Mouse (Mus musculus) G1E (cell line): Measurements from ENCODE around the gene Rere. TPM values are rescaled to one million over a fixed set of nuclear protein-coding genes. Genes with fewer than 3 reads are reported as not detected.
A peak's percentile ranks its signal among the peaks of the same experiment; 100 is the strongest.

ENCODE experiments used
- ATAC-seq: 2 replicates; pipeline ENCODE4 v1.8.0; 2016; ENCODE audit warnings: mild to moderate bottlenecking; ENCODE audit not compliant: insufficient number of reproducible peaks, poor library complexity, low FRiP score, severe bottlenecking; ENCODE audit errors: extremely low read depth
- DNase-seq: peaks from one replicate; pipeline ENCODE4 v3.0.0; 2012; ENCODE audit warnings: low spot score
- H3K27me3 ChIP-seq: 2 replicates; pipeline ENCODE4 v1.6.1; 2012; ENCODE audit warnings: mild to moderate bottlenecking, low read length, inconsistent platforms; ENCODE audit not compliant: insufficient read depth
- H3K36me3 ChIP-seq: replicated peaks from 2 replicates; pipeline ENCODE3; 2012; ENCODE audit warnings: mild to moderate bottlenecking, inconsistent platforms
- H3K4me1 ChIP-seq: 2 replicates; pipeline ENCODE4 v1.6.1; 2012; ENCODE audit warnings: low read depth, low read length, inconsistent platforms, mixed read lengths; ENCODE audit not compliant: insufficient read depth
- H3K4me3 ChIP-seq: 2 replicates; pipeline ENCODE4 v1.5.1; 2012; ENCODE audit warnings: low read depth, mild to moderate bottlenecking, inconsistent platforms, low read length, moderate library complexity, mixed read lengths
- H3K9me3 ChIP-seq: replicated peaks from 2 replicates; pipeline ENCODE4 v1.6.1; 2012; ENCODE audit warnings: inconsistent platforms
- CTCF ChIP-seq: IDR thresholded peaks from 2 replicates; pipeline ENCODE4 v1.5.1; 2012; ENCODE audit warnings: low read depth, low read length, inconsistent platforms, mixed read lengths
- GATA1 ChIP-seq: IDR thresholded peaks from 2 replicates; pipeline ENCODE4 v1.6.1; 2012; ENCODE audit warnings: borderline replicate concordance, low read length, inconsistent platforms, mixed read lengths
- GATA2 ChIP-seq: IDR thresholded peaks from 2 replicates; pipeline ENCODE4 v1.6.1; 2012; ENCODE audit warnings: low read depth, low read length, inconsistent platforms, borderline replicate concordance
- POLR2AphosphoS5 ChIP-seq: IDR thresholded peaks from 2 replicates; pipeline ENCODE4 v1.6.1; 2012; ENCODE audit warnings: low read depth, low read length, inconsistent platforms; ENCODE audit not compliant: insufficient replicate concordance
- TAL1 ChIP-seq: conservative IDR thresholded peaks from 2 replicates; pipeline ENCODE4 v1.6.1; 2012; ENCODE audit warnings: low read depth, low read length, inconsistent platforms, mixed read lengths
- polyA plus RNA-seq: library from polyadenylated mRNA; stranded (reverse); fragments of >175 nt; gene quantifications from 2 replicates; pipeline ENCODE4 v1.2.3, GENCODE M21; 2012
- total RNA-seq, 2 experiments: library from RNA; stranded (forward) in 1 of 2; stranded (reverse) in 1 of 2; fragments of 200-1000 nt in 1 of 2; fragments of >200 nt in 1 of 2; fragmentation: Nextera tagmentation in 1 of 2; gene quantifications; 2 replicates each; pipeline ENCODE4 v1.2.3; 2014 to 2017

The Rere gene
- total and polyA plus RNA-seq, 3 experiments: 17.4 to 329 (median 154) TPM

DNA sequence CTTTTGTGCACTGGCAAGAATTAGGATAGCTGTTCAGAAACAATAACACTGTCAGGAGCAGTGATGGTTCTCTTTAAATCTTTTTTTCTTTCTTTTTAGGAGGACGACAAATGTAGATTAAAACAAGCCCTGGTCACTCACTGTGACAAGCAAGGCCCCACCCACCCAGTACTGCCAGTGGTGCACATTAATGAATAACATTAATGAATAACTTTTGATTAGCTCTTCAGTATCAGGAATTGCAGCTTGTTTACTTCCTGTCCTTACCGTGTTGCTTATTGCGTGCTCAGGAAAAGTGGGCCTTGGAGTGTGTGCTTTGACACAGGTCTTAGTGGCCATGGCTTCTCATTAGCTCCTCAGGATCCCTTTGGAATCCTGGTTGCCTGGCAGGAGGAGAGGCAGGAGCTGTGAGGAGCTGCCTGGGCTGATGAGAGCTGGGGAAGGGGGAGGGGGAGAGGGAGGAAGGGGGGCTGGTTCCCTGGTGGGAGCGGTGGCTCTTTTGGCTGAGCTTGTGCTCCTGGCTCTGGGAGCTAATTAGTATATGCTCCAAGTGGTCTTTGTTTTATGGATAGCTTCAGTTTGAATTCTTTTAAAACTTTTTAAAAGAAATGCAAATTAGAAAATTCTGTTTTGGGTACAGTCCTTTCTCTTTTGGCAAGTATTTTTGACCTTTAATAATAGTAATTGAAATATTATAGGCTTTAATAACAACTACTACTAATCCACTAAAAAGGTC lies 65.4 kb downstream of the Rere start:
- Histone ChIP-seq H3K27me3 (no peaks in the 10 kb centered on the region), H3K4me1 (peaks cover 45% of the 10 kb centered on the region), H3K9me3 (no peaks in the 10 kb centered on the region), H3K36me3 (peaks cover 19% of the 10 kb centered on the region), H3K4me3 (no peak overlapping the region)
- ATAC-seq: no peak
- TF ChIP-seq GATA2: no peak
- no peak for TF ChIP-seq GATA1
- TF ChIP-seq CTCF: no peak
- no peak for TF ChIP-seq POLR2AphosphoS5
- no peak for TF ChIP-seq TAL1
- no peak for DNase-seq

DNA sequence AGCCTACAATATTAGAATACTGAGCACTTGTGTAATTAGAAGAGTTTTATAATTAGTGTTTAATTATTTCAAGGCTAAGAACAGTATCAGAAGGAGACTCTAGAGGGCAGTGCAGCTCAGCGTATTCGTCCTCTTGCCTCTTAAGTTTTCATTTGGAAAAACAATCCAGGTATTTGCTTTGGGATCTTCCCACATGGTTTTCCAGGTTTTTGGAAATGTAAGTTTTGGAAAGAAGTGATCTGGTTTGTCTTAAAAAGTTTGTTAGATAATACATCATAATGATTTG lies 65.9 kb downstream of the Rere start:
- H3K9me3 ChIP-seq: no peaks in the 10 kb centered on the region
- H3K36me3 ChIP-seq: peaks cover 16% of the 10 kb centered on the region
- TF ChIP-seq GATA1: no peak
- no peak for TF ChIP-seq CTCF
- TF ChIP-seq GATA2: no peak
- no peak for TF ChIP-seq TAL1
- TF ChIP-seq POLR2AphosphoS5: no peak
- DNase-seq: no peak
- H3K4me1 ChIP-seq: peaks cover 45% of the 10 kb centered on the region
- H3K27me3 ChIP-seq: no peaks in the 10 kb centered on the region
- H3K4me3 ChIP-seq: no peak overlapping the region
- ATAC-seq: no peak

DNA sequence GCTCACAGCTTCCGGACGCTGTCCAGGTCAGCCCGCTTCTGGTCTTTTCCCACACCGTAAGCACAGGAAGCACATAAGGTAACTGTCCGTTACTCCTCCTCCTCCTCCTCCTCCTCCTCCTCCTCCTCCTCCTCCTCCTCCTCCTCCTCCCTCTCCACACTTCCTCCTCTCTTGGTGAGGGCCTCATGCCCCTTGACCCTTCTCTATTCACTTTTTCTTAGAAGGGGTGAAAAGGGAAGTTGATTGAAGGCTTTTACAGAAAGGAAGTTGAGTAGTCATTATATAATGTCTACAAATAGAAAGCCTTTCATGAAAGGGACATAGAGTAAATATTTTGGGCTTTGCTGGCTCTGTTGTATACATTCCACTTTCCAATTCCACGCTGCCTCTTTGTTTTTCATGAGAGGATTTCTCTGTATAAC lies 68.2 kb downstream of the Rere start:
- no peak for TF ChIP-seq GATA2
- TF ChIP-seq TAL1: no peak
- no peak for TF ChIP-seq CTCF
- TF ChIP-seq GATA1: no peak
- TF ChIP-seq POLR2AphosphoS5: no peak
- peak; percentile 71 for ATAC-seq
- no peaks in the 10 kb centered on the region for H3K27me3 ChIP-seq

DNA sequence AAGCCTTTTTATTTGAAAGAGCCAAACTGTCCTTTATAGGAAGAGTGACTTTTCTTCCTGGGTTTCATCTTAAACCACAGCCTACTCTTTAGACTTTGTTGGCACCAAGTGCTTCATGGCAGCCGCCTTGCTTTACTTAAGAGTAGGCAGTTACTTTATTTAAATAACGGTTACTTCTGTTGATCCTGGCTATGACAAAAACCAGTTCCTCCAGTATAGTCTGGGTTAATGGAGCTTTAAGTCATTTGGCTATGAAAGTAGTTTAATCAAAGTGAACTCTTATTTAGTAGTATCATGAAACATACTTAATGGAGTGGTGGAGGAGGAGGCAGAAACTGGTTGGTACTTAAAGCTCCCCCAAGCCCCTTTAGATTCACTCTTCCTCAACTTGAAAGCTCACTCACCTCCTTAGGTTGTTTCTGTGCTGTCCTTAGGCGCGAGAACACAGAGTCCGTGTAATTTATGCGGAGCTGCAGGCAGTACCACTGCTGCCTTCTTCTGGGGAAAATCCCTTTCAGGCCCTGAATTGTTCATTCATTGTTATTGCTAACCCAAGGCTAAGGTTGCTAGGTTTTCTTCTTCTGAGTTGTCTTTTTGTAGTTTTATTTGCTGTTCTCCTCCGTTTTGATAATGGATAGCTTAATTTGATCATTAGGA lies 70.1 kb downstream of the Rere start:
- H3K4me3 ChIP-seq: no peak overlapping the region
- DNase-seq (no peak), ATAC-seq (no peak)
- H3K9me3 ChIP-seq: no peaks in the 10 kb centered on the region
- H3K4me1 ChIP-seq: peaks cover 43% of the 10 kb centered on the region
- H3K27me3 ChIP-seq: no peaks in the 10 kb centered on the region
- H3K36me3 ChIP-seq: peaks cover 24% of the 10 kb centered on the region
- TF ChIP-seq GATA2 (no peak), GATA1 (no peak), TAL1 (no peak), CTCF (no peak), POLR2AphosphoS5 (no peak)

More for the DNA sequence above, 68.2 kb downstream of the Rere start:
- Histone ChIP-seq H3K36me3 (peaks cover 13% of the 10 kb centered on the region), H3K9me3 (no peaks in the 10 kb centered on the region), H3K4me3 (no peak overlapping the region; the same call in 1 of the 2 replicates), H3K4me1 (peaks cover 45% of the 10 kb centered on the region)
- DNase-seq: peak; percentile 48

DNA sequence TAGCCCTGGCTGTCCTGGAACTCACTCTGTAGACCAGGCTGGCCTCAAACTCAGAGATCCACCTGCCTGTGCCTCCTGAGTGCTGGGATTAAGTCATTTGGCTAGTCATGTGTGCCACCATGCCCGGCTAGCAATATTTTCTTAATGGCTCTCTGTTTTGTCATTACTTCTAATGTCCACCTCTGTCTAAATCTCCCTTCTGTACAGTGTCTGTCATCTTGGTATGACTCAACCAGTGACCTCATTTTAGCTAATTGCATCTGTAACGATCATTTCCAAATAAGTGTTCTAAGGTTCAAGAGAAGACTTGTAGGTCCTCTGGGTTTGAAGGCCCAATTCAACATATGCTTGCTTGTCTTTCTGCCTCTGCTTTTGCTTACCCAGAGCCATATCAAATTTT lies 71.3 kb downstream of the Rere start:
- H3K27me3 ChIP-seq: no peaks in the 10 kb centered on the region
- peaks cover 21% of the 10 kb centered on the region for H3K36me3 ChIP-seq
- no peak for ATAC-seq
- H3K4me1 ChIP-seq: peaks cover 35% of the 10 kb centered on the region
- no peak for DNase-seq
- H3K4me3 ChIP-seq: no peak overlapping the region
- no peaks in the 10 kb centered on the region for H3K9me3 ChIP-seq
- TF ChIP-seq TAL1 (no peak), GATA2 (no peak), CTCF (no peak), GATA1 (no peak), POLR2AphosphoS5 (no peak)

DNA sequence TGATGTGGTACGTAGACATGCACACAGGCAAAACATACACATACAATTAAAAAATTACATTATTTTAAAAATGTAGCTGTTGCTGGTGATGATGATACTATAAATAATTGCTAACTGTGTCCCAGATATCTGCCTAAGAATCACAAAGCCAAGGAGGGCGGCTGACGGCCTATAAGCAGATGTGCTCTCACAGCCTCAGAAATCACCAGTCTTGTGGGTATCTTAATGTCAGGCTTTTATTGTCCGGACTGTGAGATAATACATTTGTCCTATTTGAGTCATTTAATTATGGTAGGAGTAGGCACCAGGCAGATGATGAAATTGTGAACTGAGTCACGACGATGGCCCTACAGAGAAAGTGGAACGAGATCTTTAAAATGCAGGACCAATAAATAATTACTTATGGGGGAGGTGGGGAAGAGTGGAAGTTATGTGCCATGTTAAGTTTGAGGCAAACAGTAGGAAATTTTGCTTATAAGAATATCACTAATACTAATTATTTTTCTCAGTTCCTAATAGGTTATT lies 72.0 kb downstream of the Rere start:
- TF ChIP-seq GATA1: no peak
- no peak for TF ChIP-seq GATA2
- TF ChIP-seq TAL1: no peak
- TF ChIP-seq CTCF: no peak
- TF ChIP-seq POLR2AphosphoS5: no peak
- Histone ChIP-seq H3K27me3 (no peaks in the 10 kb centered on the region), H3K9me3 (no peaks in the 10 kb centered on the region), H3K4me1 (peaks cover 30% of the 10 kb centered on the region), H3K36me3 (peaks cover 23% of the 10 kb centered on the region), H3K4me3 (no peak overlapping the region)
- DNase-seq (no peak), ATAC-seq (no peak)
